Mouse (Mus musculus): ENCODE data around the gene Iqgap2. TPM values are rescaled to one million over a fixed set of nuclear protein-coding genes. Genes with fewer than 3 reads are reported as not detected.

Iqgap2 gene
- polyA plus RNA-seq (2016; fragmentation: Nextera tagmentation; extraction: Ambion mirVana) = 13.9 and 16.6 TPM in 2 replicates

DNA sequence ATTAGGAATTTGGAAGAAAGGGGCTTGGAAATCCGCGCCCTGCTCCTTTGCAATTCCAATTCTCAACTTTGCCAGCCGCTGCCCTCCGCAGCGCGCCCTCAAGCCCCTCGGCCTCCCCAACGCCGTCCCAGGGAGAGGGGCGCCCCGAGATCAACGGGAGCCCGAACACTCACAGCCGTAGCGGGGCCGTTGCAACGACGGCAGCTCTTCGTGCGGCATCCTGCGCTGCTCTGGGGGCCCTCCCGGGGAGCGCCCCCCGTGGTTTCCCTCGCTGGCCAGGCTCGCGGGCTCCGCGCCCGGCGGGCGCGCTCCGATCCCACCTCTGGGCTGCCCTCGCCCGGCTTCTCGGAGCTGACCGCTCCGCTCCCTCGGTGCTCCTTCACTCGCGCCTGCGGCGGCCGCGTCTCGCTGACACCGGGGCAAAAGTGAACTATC is at the start of gene Iqgap2:
Iqgap2 (minus strand) TSS at position 432 of the 435 bp plus-strand sequence.
- H3K4me3 ChIP-seq = peak within 1 kb of the TSS; percentile 73
- peak within 1 kb of the TSS; percentile 97 for H3K4me2 ChIP-seq (replicated peaks)
- no peaks in the 10 kb centered on the region for H3K27me3 ChIP-seq
- under 1% methylated on average over 48 of the region's 48 CpGs for WGBS
- H3K36me3 ChIP-seq = no peaks in the 10 kb centered on the region
- H3K9ac ChIP-seq = peak within 1 kb of the TSS; percentile 83
- ATAC-seq (ENCODE audit: insufficient number of reproducible peaks, insufficient read depth, low FRiP score, low TSS enrichment) = peak; percentile 69
- peaks cover 13% of the 10 kb centered on the region for H3K4me1 ChIP-seq
- no peaks in the 10 kb centered on the region for H3K9me3 ChIP-seq
- peak within 1 kb of the TSS; percentile 85 for H3K27ac ChIP-seq

DNA sequence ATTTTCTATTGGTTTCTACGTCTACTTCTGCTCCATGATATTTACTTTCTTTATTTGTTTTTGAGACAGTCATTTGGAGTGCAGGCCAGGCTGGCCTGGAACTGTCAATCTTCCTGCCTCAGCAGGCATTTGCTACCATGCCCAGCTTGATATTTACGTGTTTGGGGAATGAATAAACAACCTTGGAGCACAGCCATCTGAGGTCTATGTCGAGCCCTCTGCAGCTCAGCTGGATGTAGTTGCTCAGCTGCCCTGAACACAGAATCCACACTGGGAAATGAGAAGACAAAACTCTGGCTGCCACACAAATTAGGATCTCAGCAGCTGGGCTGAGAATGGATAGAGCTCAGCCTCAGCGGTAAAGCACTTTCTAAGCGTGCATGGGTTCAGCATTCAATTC is 49.1 kb upstream of the Iqgap2 start:
- Histone ChIP-seq H3K36me3 (no peaks in the 10 kb centered on the region), H3K9ac (no peak overlapping the region), H3K27ac (no peak overlapping the region), H3K9me3 (no peaks in the 10 kb centered on the region), H3K4me3 (no peak overlapping the region), H3K27me3 (no peaks in the 10 kb centered on the region), H3K4me2 (replicated peaks) (no peak overlapping the region), H3K4me1 (no peaks in the 10 kb centered on the region)
- ATAC-seq (ENCODE audit: insufficient number of reproducible peaks, insufficient read depth, low FRiP score, low TSS enrichment) = no peak
- WGBS = 75% methylated on average over 5 of the region's 5 CpGs

DNA sequence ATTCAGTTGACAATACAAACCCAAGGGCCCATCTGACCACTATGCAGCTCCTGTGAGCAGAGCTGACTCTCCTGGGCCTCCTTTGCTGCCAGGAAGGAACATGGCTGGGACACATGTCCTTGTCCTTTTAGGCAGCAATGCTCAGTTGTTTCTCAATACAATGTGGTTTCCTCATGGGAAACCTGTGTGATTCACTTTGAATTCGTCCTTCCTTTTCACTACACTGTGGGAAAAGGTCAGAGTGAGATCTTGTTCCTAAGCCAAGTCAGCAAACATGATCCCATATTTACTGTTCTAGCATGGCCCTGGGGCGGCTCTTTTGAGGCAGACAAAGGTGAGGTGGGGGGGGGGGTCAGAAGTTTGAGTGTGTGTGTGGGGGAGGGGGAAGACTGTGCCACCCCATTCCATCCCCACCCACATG is 32.5 kb upstream of the Iqgap2 start:
- 61% methylated on average over 2 of the region's 2 CpGs for WGBS
- Histone ChIP-seq H3K27ac (no peak overlapping the region), H3K9ac (no peak overlapping the region), H3K27me3 (no peaks in the 10 kb centered on the region), H3K4me3 (no peak overlapping the region), H3K9me3 (no peaks in the 10 kb centered on the region), H3K4me2 (replicated peaks) (no peak overlapping the region), H3K36me3 (no peaks in the 10 kb centered on the region), H3K4me1 (no peaks in the 10 kb centered on the region)
- no peak for ATAC-seq (ENCODE audit: insufficient number of reproducible peaks, insufficient read depth, low FRiP score, low TSS enrichment)

DNA sequence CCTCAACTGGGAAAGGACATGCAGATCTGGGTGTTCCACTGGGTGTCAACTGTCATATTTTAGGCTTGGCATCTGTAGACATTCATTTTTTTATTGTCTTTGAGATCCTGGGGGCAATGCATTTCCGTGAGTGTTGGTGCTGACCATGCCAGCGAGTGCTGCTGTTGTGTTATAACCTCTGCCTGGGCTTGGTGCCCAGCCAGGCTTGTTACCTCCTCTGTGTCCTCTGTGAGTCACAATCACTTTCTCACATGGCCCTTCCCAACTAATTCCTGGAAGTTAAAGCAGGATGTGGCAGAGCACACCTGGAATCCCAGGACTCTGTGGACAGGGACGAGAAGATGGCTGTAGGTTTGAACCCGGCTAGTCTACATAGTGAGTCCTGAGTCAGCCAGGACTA is 30.9 kb upstream of the Iqgap2 start:
- H3K36me3 ChIP-seq = no peaks in the 10 kb centered on the region
- H3K4me1 ChIP-seq = no peaks in the 10 kb centered on the region
- no peak overlapping the region for H3K27ac ChIP-seq
- no peak overlapping the region for H3K4me2 ChIP-seq (replicated peaks)
- H3K27me3 ChIP-seq = no peaks in the 10 kb centered on the region
- H3K9me3 ChIP-seq = no peaks in the 10 kb centered on the region
- H3K9ac ChIP-seq = no peak overlapping the region
- 88% methylated on average over 4 of the region's 4 CpGs for WGBS
- ATAC-seq (ENCODE audit: insufficient number of reproducible peaks, insufficient read depth, low FRiP score, low TSS enrichment) = no peak
- H3K4me3 ChIP-seq = no peak overlapping the region

DNA sequence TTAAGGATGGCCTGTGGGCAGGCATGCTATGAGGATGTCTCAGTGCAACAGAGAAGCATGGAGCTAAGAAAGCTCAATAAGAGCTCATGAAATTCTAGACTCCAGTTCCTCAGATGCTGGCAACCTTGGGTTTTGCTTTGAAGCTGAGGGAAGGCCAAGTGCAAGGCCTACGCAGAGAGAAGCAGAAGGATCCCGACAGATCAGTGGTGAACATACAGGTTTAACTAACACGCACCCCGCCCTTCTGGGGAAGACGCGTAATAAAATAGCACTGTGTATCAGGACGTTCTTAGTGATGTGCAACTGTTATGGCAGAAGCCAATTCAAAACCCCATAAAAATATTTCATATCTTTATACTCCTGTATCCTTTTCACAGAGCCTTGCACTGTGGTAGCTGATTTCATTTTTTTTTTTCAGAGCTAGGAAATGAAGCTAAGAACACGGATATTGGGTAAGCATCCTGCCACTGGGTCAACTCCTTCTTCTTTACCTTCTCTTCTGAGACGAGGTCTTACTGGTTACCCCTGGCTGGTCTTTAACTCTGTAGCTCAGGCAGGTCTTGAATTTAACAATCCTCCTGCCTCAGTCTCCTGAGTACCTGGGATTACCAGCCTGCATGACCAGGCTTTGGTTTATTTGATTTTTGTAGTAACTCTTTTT is 27.0 kb upstream of the Iqgap2 start:
- no peak overlapping the region for H3K4me3 ChIP-seq
- H3K9me3 ChIP-seq = no peaks in the 10 kb centered on the region
- 88% methylated on average over 9 of the region's 9 CpGs for WGBS
- H3K9ac ChIP-seq = no peak overlapping the region
- no peak overlapping the region for H3K27ac ChIP-seq
- H3K4me1 ChIP-seq = no peaks in the 10 kb centered on the region
- no peak overlapping the region for H3K4me2 ChIP-seq (replicated peaks)
- no peak for ATAC-seq (ENCODE audit: insufficient number of reproducible peaks, insufficient read depth, low FRiP score, low TSS enrichment)
- no peaks in the 10 kb centered on the region for H3K27me3 ChIP-seq
- no peaks in the 10 kb centered on the region for H3K36me3 ChIP-seq

DNA sequence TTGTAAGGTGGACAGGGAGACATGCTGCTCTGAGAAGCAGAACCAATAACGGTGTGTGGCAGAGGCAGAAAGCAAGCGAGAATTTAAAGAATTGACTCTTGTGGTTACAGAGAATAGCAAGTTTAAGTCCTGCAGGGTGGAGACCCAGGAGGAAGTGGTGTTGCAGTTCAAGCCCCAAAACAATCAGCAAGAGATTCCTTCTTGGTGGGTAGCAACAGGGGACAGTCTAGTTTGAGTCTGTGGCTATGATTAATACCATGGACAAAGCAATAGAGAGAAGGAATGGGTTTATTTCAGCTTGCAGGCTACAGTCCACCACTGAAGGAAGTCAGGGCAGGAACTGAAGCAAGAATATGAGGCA is 21.3 kb upstream of the Iqgap2 start:
- no peak overlapping the region for H3K9ac ChIP-seq
- no peak overlapping the region for H3K27ac ChIP-seq
- WGBS = 74% methylated on average over 2 of the region's 2 CpGs
- H3K27me3 ChIP-seq = no peaks in the 10 kb centered on the region
- no peak overlapping the region for H3K4me2 ChIP-seq (replicated peaks)
- no peaks in the 10 kb centered on the region for H3K36me3 ChIP-seq
- H3K4me3 ChIP-seq = no peak overlapping the region
- H3K9me3 ChIP-seq = no peaks in the 10 kb centered on the region
- 0 out of 2 replicates have a peak, but pooled peaks cover 3% of the 10 kb centered on the region for H3K4me1 ChIP-seq
- ATAC-seq (ENCODE audit: insufficient number of reproducible peaks, insufficient read depth, low FRiP score, low TSS enrichment) = no peak

DNA sequence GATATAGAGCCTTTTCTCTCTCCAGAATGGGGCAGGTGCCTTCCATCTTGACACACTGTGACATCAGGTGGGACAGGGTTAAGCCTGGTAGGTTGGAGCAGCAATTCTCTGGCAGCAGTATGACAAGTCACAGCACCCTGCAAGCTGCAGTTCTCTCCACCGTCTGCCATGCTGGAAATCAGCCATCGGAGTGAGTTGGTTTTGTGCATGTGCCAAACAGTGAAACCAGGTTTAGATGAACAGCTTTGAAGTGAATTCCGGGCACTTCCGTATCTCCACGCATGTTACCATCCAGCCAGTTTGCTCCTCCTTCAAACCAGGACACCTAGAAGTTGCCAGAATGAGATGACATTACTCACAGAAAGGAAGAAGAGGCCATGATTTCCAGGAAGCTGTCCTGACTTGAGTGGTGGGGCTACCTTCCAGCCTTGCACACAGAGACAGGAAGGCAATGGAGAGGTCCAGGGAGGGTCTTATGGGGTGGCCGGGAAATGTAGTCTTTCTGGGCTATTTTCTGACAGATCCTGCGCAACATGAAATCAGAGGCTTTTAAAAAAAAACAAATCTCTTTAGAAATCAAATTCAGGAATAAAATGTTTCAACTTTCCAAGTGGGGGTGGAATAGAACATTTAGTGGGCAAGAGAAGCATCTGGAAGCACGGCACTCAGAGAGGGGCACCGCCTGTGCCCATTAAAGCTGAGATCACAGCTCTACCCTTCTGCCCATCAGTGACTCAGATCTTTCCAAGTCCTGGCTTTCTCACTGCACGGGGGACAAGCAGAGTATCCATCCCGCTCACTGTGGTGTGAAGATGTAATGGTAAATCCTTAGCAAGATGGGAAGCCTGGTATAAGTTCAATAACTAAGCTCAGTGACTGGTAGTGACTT is 20.7 kb upstream of the Iqgap2 start:
- no peaks in the 10 kb centered on the region for H3K27me3 ChIP-seq
- H3K4me2 ChIP-seq (replicated peaks) = no peak overlapping the region
- 85% methylated on average over 11 of the region's 11 CpGs for WGBS
- no peaks in the 10 kb centered on the region for H3K36me3 ChIP-seq
- no peaks in the 10 kb centered on the region for H3K9me3 ChIP-seq
- ATAC-seq (ENCODE audit: insufficient number of reproducible peaks, insufficient read depth, low FRiP score, low TSS enrichment) = no peak
- H3K4me3 ChIP-seq = no peak overlapping the region
- no peak overlapping the region for H3K27ac ChIP-seq
- H3K9ac ChIP-seq = no peak overlapping the region
- 0 out of 2 replicates have a peak, but pooled peaks cover 3% of the 10 kb centered on the region for H3K4me1 ChIP-seq

DNA sequence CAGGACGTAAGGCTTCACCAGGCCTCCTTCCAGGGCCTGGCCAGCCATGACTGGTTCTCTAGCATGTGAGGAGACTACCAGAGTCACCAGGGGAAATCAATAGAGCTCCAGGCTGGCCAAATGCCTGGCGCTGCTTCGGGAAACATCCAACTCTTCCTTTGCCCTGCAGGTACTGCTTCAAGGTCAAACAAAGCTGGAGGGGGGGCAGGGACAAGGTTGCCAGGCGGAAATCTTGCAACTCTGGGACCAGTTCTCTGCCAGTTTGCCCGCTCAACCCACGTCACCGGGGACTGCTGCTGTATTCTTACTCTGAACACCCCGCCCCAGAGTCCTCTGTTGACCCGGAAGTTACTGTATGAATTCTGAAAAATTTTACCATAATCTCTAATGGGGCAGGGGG is 18.5 kb upstream of the Iqgap2 start:
- no peak overlapping the region for H3K4me3 ChIP-seq
- H3K4me1 ChIP-seq = 0 out of 2 replicates have a peak, but pooled peaks cover 3% of the 10 kb centered on the region
- H3K9ac ChIP-seq = no peak overlapping the region
- no peak overlapping the region for H3K27ac ChIP-seq
- no peaks in the 10 kb centered on the region for H3K9me3 ChIP-seq
- no peak for ATAC-seq (ENCODE audit: insufficient number of reproducible peaks, insufficient read depth, low FRiP score, low TSS enrichment)
- WGBS = 69% methylated on average over 9 of the region's 9 CpGs
- H3K4me2 ChIP-seq (replicated peaks) = no peak overlapping the region
- no peaks in the 10 kb centered on the region for H3K36me3 ChIP-seq
- H3K27me3 ChIP-seq = no peaks in the 10 kb centered on the region

DNA sequence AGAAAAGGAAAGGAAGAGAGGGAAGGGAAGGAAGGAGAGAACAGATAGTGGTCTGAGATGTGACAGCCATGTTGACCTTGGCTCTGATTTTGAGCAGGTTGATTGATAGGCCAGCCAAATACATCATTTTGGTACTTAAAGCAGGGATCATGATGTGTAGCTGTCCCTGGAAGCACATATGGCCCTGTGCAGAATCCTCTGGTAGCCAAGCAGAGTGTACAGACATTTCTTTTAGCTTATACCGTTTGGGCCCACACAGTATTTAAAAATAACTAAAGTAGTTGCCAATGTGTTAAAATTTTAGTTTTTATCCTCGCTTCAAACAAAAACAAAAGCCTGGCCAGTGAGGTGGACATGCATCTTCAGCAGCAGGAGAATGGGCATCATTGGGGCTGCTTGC is 17.5 kb upstream of the Iqgap2 start:
- Histone ChIP-seq H3K36me3 (no peaks in the 10 kb centered on the region), H3K4me1 (0 out of 2 replicates have a peak, but pooled peaks cover 3% of the 10 kb centered on the region), H3K27me3 (no peaks in the 10 kb centered on the region), H3K9me3 (no peaks in the 10 kb centered on the region), H3K4me3 (no peak overlapping the region), H3K27ac (no peak overlapping the region), H3K4me2 (replicated peaks) (no peak overlapping the region), H3K9ac (no peak overlapping the region)
- 85% methylated on average over 2 of the region's 2 CpGs for WGBS
- no peak for ATAC-seq (ENCODE audit: insufficient number of reproducible peaks, insufficient read depth, low FRiP score, low TSS enrichment)

DNA sequence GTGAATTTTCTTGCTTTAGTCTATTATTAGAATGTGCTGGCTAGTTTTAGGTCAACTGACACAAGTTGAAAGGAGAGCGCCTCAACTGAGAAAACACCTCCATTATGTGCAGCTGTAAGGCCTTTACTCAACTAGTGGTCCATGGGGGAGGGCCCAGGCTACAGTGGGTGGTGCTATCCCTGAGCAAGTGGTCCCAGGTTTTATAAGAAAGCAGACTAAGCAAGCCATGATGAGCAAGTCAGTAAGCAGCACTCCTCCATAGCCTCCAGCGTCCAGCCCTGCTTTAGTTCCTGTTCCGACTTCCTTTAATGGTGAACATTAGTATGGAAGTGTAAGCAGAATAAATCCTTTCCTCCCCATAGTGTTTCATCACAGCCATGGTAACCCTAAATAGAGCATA is 11.0 kb upstream of the Iqgap2 start:
- H3K36me3 ChIP-seq = no peaks in the 10 kb centered on the region
- H3K4me3 ChIP-seq = no peak overlapping the region
- WGBS = 92% methylated on average over 3 of the region's 3 CpGs
- H3K9me3 ChIP-seq = no peaks in the 10 kb centered on the region
- no peak overlapping the region for H3K27ac ChIP-seq
- no peaks in the 10 kb centered on the region for H3K27me3 ChIP-seq
- H3K9ac ChIP-seq = no peak overlapping the region
- ATAC-seq (ENCODE audit: insufficient number of reproducible peaks, insufficient read depth, low FRiP score, low TSS enrichment) = no peak
- peaks cover 7% of the 10 kb centered on the region; the same call in 1 of the 2 replicates for H3K4me1 ChIP-seq
- H3K4me2 ChIP-seq (replicated peaks) = no peak overlapping the region

DNA sequence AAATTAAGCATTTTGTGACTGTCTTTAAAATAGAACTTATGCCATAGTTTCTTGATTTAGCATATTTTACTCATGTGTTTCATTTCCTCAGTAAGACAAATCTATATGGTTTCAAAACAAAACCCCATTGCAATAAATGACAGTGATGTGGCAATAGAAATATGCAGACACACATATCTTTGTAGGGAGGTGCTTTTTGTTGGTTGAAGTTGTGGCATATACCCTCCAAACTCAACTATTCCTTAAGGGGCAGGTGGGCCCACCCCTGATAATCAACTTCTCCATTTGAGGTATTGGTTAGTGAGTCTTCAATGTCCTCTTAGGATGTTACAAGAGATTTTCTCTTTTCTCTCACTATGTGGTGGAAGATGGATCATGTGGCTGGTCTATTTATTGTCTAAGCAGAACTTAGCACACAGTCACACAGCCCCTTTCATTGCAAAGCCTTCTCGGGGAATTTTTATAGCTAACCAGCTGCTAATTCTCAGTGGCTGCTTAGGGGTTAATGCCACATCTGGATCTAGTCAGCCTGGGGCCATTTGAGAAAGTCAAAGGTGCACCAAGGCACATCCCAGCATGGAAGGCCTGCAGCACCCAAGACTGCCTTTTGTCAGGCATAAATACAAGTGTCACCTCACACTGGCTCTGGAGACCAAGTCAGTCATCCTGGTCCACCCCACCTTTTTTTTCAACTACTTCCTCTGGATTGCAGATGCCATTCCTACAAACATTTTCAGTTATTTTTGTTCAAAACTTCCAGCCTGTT is 8.3 kb upstream of the Iqgap2 start:
- Histone ChIP-seq H3K9ac (no peak overlapping the region), H3K27me3 (no peaks in the 10 kb centered on the region), H3K27ac (no peak overlapping the region), H3K9me3 (no peaks in the 10 kb centered on the region), H3K36me3 (no peaks in the 10 kb centered on the region), H3K4me1 (peaks cover 7% of the 10 kb centered on the region; the same call in 1 of the 2 replicates), H3K4me3 (no peak overlapping the region), H3K4me2 (replicated peaks) (no peak overlapping the region)
- 6% methylated on average over 1 of the region's 1 CpGs for WGBS
- ATAC-seq (ENCODE audit: insufficient number of reproducible peaks, insufficient read depth, low FRiP score, low TSS enrichment) = no peak

Measured in embryonic facial prominence, embryonic 12.5 days (tissue).